Mouse (Mus musculus) T-helper 2 cell (primary cell): ENCODE data around the gene Wdr1.
"Not testable (repeated sequence)": the region's sequence is repeated elsewhere in the genome, so short reads cannot be mapped to it uniquely, and the experiment has no call there.

Source experiments
- in situ Hi-C: fragments of 300-600 bp; cut with MboI, MseI; formaldehyde crosslinking; loops from one replicate; pipeline ENCODE4 v1.15.1; 2025; ENCODE audit warnings: high pct_unique_total_duplicates

The Wdr1 gene

GRCm38 (mm10) chr5:38496491-38497057, 66.4 kb downstream of the Wdr1 start:
- in situ Hi-C loops = no loop called here

- in situ Hi-C loops = no loop called here
Observed at GRCm38 (mm10) chr5:38493890-38494289, 69.1 kb downstream of the Wdr1 start.

GRCm38 (mm10) chr5:38491763-38492162, 71.3 kb downstream of the Wdr1 start:
- in situ Hi-C loops = no loop called here

GRCm38 (mm10) chr5:38489739-38490138, 73.3 kb downstream of the Wdr1 start:
- in situ Hi-C loops = no loop called here

- in situ Hi-C loops = no loop called here
Observed at GRCm38 (mm10) chr5:38488673-38489615, 74.1 kb downstream of the Wdr1 start.

GRCm38 (mm10) chr5:38488026-38488425, 75.0 kb downstream of the Wdr1 start:
- in situ Hi-C loops = no loop called here

- in situ Hi-C loops = no loop called here
Observed at GRCm38 (mm10) chr5:38487247-38487646, 75.8 kb downstream of the Wdr1 start.

- in situ Hi-C loops = no loop called here
Observed at GRCm38 (mm10) chr5:38485946-38486345, 77.1 kb downstream of the Wdr1 start.

- in situ Hi-C loops = no loop called here
Observed at GRCm38 (mm10) chr5:38483518-38484110, 79.4 kb downstream of the Wdr1 start.

GRCm38 (mm10) chr5:38480822-38481707, 82.0 kb downstream of the Wdr1 start:
- in situ Hi-C loops = no loop called here

GRCm38 (mm10) chr5:38479908-38480725, 82.9 kb downstream of the Wdr1 start:
- in situ Hi-C loops = no loop called here

- in situ Hi-C loops = not testable (repeated sequence)
Observed at GRCm38 (mm10) chr5:38479545-38479907, 83.5 kb downstream of the Wdr1 start.

- in situ Hi-C loops = no loop called here
Observed at GRCm38 (mm10) chr5:38479027-38479426, 84.0 kb downstream of the Wdr1 start.

GRCm38 (mm10) chr5:38477731-38478445, 85.1 kb downstream of the Wdr1 start:
- in situ Hi-C loops = no loop called here

GRCm38 (mm10) chr5:38476861-38477565, 86.0 kb downstream of the Wdr1 start:
- in situ Hi-C loops = no loop called here
